Mouse (Mus musculus): ENCODE data around the gene Myo1c.

GRCm38 (mm10) chr11:75644684-75645083, 5.6 kb upstream of the Myo1c start:
- TF ChIP-seq CTCF (IDR thresholded peaks at IDR 0.05; ENCODE audit: borderline replicate concordance, extremely low read depth, insufficient read depth, insufficient read length) (no peak), POLR2A (IDR thresholded peaks at IDR 0.05; ENCODE audit: borderline replicate concordance, extremely low read depth, insufficient read depth, insufficient read length, poor library complexity, severe bottlenecking) (no peak)
